ENCODE assay signal across 17 mouse cellular contexts in genomic region chr14:122885893-122886292, GRCm38 (mm10). TPM values are rescaled to one million over a fixed set of nuclear protein-coding genes. Genes with fewer than 3 reads are reported as not detected.
DNase-seq lines count a peak whose midpoint lies in the region; ATAC-seq and TF ChIP-seq lines count a peak whose summit lies in the region.
"Had no signal": no experiment of that assay in that cellular context is flagged by ENCODE, and none has a peak within 500 bp of the region (broad histone marks: within the 10 kb centered on the region; RNA-seq: fewer than 3 reads in every experiment).

No protein-coding gene starts in this region.

- H3K4me1 ChIP-seq in forebrain, embryonic 16.5 days (replicated peaks; ENCODE audit: control insufficient read depth, insufficient read depth, low read length), result peaks cover 37% of the 10 kb centered on the region
- H3K4me1 ChIP-seq in forebrain, embryonic 12.5 days, result peaks cover 31% of the 10 kb centered on the region
- H3K4me1 ChIP-seq in intestine, postnatal 0 days (replicated peaks; ENCODE audit: control insufficient read depth, insufficient read depth, low read length), result no peaks in the 10 kb centered on the region
- H3K4me1 ChIP-seq in midbrain, embryonic 16.5 days (ENCODE audit: control insufficient read depth, insufficient read depth, low read length), result peaks cover 16% of the 10 kb centered on the region

- H3K36me3 ChIP-seq in forebrain, embryonic 16.5 days (ENCODE audit: control insufficient read depth, insufficient read depth), result no peaks in the 10 kb centered on the region
- no peaks in the 10 kb centered on the region for H3K36me3 ChIP-seq in forebrain, embryonic 12.5 days (replicated peaks)
- H3K36me3 ChIP-seq in intestine, postnatal 0 days (ENCODE audit: control insufficient read depth, insufficient read depth), result peaks cover 28% of the 10 kb centered on the region; the same call in 1 of the 2 replicates
- H3K36me3 ChIP-seq in midbrain, embryonic 16.5 days (ENCODE audit: control insufficient read depth, insufficient read depth, low read length), result no peaks in the 10 kb centered on the region
- H3K36me3 ChIP-seq: embryonic facial prominence, embryonic 15.5 days had no signal

- H3K9ac ChIP-seq in forebrain, embryonic 16.5 days (replicated peaks; ENCODE audit: low read depth, low read length), result no peak overlapping the region
- no peak overlapping the region for H3K9ac ChIP-seq in forebrain, embryonic 12.5 days
- no peak overlapping the region for H3K9ac ChIP-seq in intestine, postnatal 0 days (ENCODE audit: low read depth, low read length)
- H3K9ac ChIP-seq in midbrain, embryonic 16.5 days (ENCODE audit: low read depth, low read length), result no peak overlapping the region
- H3K9ac ChIP-seq: embryonic facial prominence, embryonic 15.5 days; heart, embryonic 12.5 days; stomach, embryonic 15.5 days had no signal

- no peak overlapping the region for H3K4me3 ChIP-seq in forebrain, embryonic 16.5 days (replicated peaks; ENCODE audit: low read length)
- H3K4me3 ChIP-seq in forebrain, embryonic 12.5 days (replicated peaks), result no peak overlapping the region
- H3K4me3 ChIP-seq in intestine, postnatal 0 days (ENCODE audit: low read depth, low read length), result no peak overlapping the region
- no peak overlapping the region for H3K4me3 ChIP-seq in midbrain, embryonic 16.5 days (ENCODE audit: low read depth, low read length)
- H3K4me3 ChIP-seq: embryonic facial prominence, embryonic 15.5 days; heart, embryonic 12.5 days; stomach, embryonic 15.5 days had no signal

- H3K27ac ChIP-seq in forebrain, embryonic 16.5 days (ENCODE audit: low read length), result no peak overlapping the region
- H3K27ac ChIP-seq in forebrain, embryonic 12.5 days, result no peak overlapping the region
- no peak overlapping the region for H3K27ac ChIP-seq in intestine, postnatal 0 days (ENCODE audit: low read depth, low read length)
- no peak overlapping the region for H3K27ac ChIP-seq in midbrain, embryonic 16.5 days (ENCODE audit: low read length)
- H3K27ac ChIP-seq: embryonic facial prominence, embryonic 15.5 days; stomach, embryonic 15.5 days had no signal

- DNase-seq in layer of hippocampus, adult 11-12 months (ENCODE audit: low spot score), result peak; percentile 61
- DNase-seq in layer of hippocampus, postnatal 25 days (ENCODE audit: extremely low spot score in 1 of 2, low spot score in 1 of 2), result no peak
- peak; percentile 100 for DNase-seq in cerebellum, adult 9-11 months
- DNase-seq in layer of hippocampus, postnatal 36 days, result peak; percentile 54 to 62
- DNase-seq: adrenal gland, postnatal 14 days; kidney, postnatal 10 days; retina, postnatal 1 day; thymus, postnatal 4 days had no signal

- TF ChIP-seq CTCF in intestine, postnatal 0 days (IDR thresholded peaks at IDR 0.05; ENCODE audit: low read depth), result no peak

- WGBS in forebrain, embryonic 16.5 days, result 66% methylated on average over 7 of the region's 7 CpGs
- 88% methylated on average over 7 of the region's 7 CpGs for WGBS in forebrain, embryonic 12.5 days
- WGBS in intestine, postnatal 0 days, result 88% methylated on average over 7 of the region's 7 CpGs
- WGBS in midbrain, embryonic 16.5 days, result 87% methylated on average over 7 of the region's 7 CpGs

- H3K4me2 ChIP-seq in forebrain, embryonic 16.5 days (ENCODE audit: low read length), result no peak overlapping the region
- H3K4me2 ChIP-seq in forebrain, embryonic 12.5 days, result no peak overlapping the region
- no peak overlapping the region for H3K4me2 ChIP-seq in intestine, postnatal 0 days (replicated peaks; ENCODE audit: low read depth)
- H3K4me2 ChIP-seq in midbrain, embryonic 16.5 days (ENCODE audit: low read length), result no peak overlapping the region
- H3K4me2 ChIP-seq: embryonic facial prominence, embryonic 15.5 days; heart, embryonic 12.5 days; liver, embryonic 11.5 days; midbrain, embryonic 11.5 days; stomach, embryonic 15.5 days had no signal

- H3K9me3 ChIP-seq in forebrain, embryonic 16.5 days (ENCODE audit: control insufficient read depth, low read length), result no peaks in the 10 kb centered on the region
- H3K9me3 ChIP-seq in forebrain, embryonic 12.5 days, result no peaks in the 10 kb centered on the region
- H3K9me3 ChIP-seq in intestine, postnatal 0 days (ENCODE audit: control insufficient read depth), result no peaks in the 10 kb centered on the region
- H3K9me3 ChIP-seq in midbrain, embryonic 16.5 days (replicated peaks; ENCODE audit: control insufficient read depth, low read length, poor library complexity, severe bottlenecking), result no peaks in the 10 kb centered on the region
- H3K9me3 ChIP-seq: embryonic facial prominence, embryonic 15.5 days; heart, embryonic 12.5 days; stomach, embryonic 15.5 days had no signal

- peak; percentile 54 for ATAC-seq in forebrain, embryonic 16.5 days
- ATAC-seq in forebrain, embryonic 12.5 days (ENCODE audit: low FRiP score), result no peak
- no peak for ATAC-seq in intestine, postnatal 0 days
- no peak for ATAC-seq in midbrain, embryonic 16.5 days

- H3K27me3 ChIP-seq in forebrain, embryonic 16.5 days (replicated peaks; ENCODE audit: control insufficient read depth, insufficient read depth, low read length), result no peaks in the 10 kb centered on the region
- H3K27me3 ChIP-seq in forebrain, embryonic 12.5 days, result no peaks in the 10 kb centered on the region
- H3K27me3 ChIP-seq in intestine, postnatal 0 days (replicated peaks; ENCODE audit: control insufficient read depth, insufficient read depth, low read length), result no peaks in the 10 kb centered on the region
- H3K27me3 ChIP-seq in midbrain, embryonic 16.5 days (ENCODE audit: control insufficient read depth, insufficient read depth, low read depth, low read length), result no peaks in the 10 kb centered on the region
- H3K27me3 ChIP-seq: embryonic facial prominence, embryonic 15.5 days; heart, embryonic 12.5 days; stomach, embryonic 15.5 days had no signal

RNA-seq across cellular contexts. Expression of gene Ggact, which starts 27.7 kb away (rescaled TPM):
- 6.2 and 6.5 TPM in 2 replicates for polyA plus RNA-seq in forebrain, embryonic 16.5 days (2015; fragmentation: Nextera tagmentation; extraction: Ambion mirVana)
- polyA plus RNA-seq in forebrain, embryonic 12.5 days (2016; fragmentation: Nextera tagmentation; extraction: Ambion mirVana), result 4.6 and 6.3 TPM in 2 replicates
- total RNA-seq in layer of hippocampus, postnatal 25 days (2021), result 10 to 100 TPM; 28.9 to 30.4 TPM
- 10 to 100 TPM; 27.4 to 36.3 TPM for total RNA-seq in layer of hippocampus, postnatal 36 days (2021)
- 59.5 and 64.1 TPM in 2 replicates for polyA plus RNA-seq in intestine, postnatal 0 days (2015; fragmentation: Nextera tagmentation; extraction: Ambion mirVana)
- 6.8 and 8.7 TPM in 2 replicates for polyA plus RNA-seq in midbrain, embryonic 16.5 days (2015; fragmentation: Nextera tagmentation; extraction: Ambion mirVana)

Comparison
In these comparisons a context has a peak if more than half of its experiments do, and no peak if none do; other contexts are left out.
1. DNase-seq: peak in layer of hippocampus, adult 11-12 months (single experiment), cerebellum, adult 9-11 months (single experiment) and layer of hippocampus, postnatal 36 days (2 of 2); none in layer of hippocampus, postnatal 25 days (0 of 2).